Mouse (Mus musculus): ENCODE measurements around the gene Arhgap30. TPM values are rescaled to one million over a fixed set of nuclear protein-coding genes. Genes with fewer than 3 reads are reported as not detected.
A peak's percentile ranks its signal among the peaks of the same experiment; 100 is the strongest.

The Arhgap30 gene
- polyA plus RNA-seq, 1 experiment from 2014 or later: 0.38 TPM

DNA sequence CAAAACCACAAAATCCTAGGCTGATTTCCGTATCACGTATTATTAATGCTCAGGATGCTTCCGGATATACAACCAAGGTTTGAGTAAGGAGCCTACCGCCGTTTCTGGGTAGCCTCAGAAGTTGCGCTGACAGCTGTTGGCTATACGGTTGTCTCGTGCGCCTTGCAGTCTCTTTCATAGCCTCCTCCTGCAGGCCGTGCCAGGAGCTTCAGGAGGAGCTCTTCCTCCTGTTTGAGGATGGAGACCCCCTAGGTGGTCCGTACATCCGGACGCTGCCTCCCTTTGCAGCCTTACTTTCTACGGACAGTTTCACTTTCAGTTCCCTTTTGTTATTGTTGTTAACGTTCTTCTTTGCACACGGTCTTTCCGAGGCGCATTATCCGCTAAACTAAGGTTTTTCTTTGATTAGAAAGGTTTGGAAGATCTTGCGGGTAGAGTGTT is 23.3 kb downstream of the Arhgap30 start:
- WGBS: 2% methylated on average over 20 of the region's 20 CpGs
- DNase-seq (ENCODE audit: low spot score, missing footprints): peak; percentile 94

DNA sequence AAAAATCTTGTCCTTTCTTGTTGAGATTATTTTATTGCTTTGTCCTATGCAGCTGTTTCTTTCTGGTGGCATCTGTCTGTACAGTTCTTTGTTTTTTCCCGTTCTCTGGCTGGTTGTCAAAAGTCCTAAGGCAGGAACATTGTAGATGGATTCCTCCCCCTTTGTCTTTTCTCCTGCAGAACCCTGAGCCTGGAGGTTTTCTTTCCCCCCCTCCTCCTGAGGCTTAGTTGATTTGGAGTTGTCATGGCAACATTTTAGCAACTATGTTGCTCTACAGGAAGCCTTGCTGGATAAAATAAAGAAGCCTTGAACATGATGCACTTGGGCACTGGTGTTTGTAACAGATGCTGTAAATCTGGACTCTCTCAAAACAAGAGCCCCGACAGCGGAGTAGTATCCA is 23.7 kb downstream of the Arhgap30 start:
- H3K4me3 ChIP-seq (ENCODE audit: low read depth, low read length): peak overlapping the region; percentile 93
- H3K27ac ChIP-seq (ENCODE audit: low read depth, low read length): peak overlapping the region; percentile 45; the same call in 1 of the 2 replicates
- ATAC-seq (ENCODE audit: low FRiP score): peak; percentile 3; the same call in 1 of the 2 replicates
- peak overlapping the region; percentile 93 for H3K9ac ChIP-seq (ENCODE audit: low read length)
- peaks cover 4% of the 10 kb centered on the region; the same call in 1 of the 2 replicates for H3K27me3 ChIP-seq (ENCODE audit: control insufficient read depth, insufficient read depth, low read length)
- H3K4me1 ChIP-seq (ENCODE audit: control insufficient read depth, insufficient read depth, low read length): peaks cover 9% of the 10 kb centered on the region; the same call in 1 of the 2 replicates
- H3K4me2 ChIP-seq: peak overlapping the region; percentile 40
- peaks cover 14% of the 10 kb centered on the region for H3K36me3 ChIP-seq (ENCODE audit: control insufficient read depth, insufficient read depth, low read length)
- WGBS: 48% methylated on average over 3 of the region's 3 CpGs
- peak; percentile 89 for DNase-seq (ENCODE audit: low spot score, missing footprints)
- no peaks in the 10 kb centered on the region for H3K9me3 ChIP-seq (ENCODE audit: control insufficient read depth, low read length)

More for the DNA sequence above, 23.3 kb downstream of the Arhgap30 start:
- peak overlapping the region; percentile 93 for H3K4me3 ChIP-seq (ENCODE audit: low read depth, low read length)
- H3K9ac ChIP-seq (ENCODE audit: low read length): peak overlapping the region; percentile 93
- peak overlapping the region; percentile 74 for H3K27ac ChIP-seq (ENCODE audit: low read depth, low read length)
- peak overlapping the region; percentile 40 for H3K4me2 ChIP-seq
- peaks cover 9% of the 10 kb centered on the region; the same call in 1 of the 2 replicates for H3K4me1 ChIP-seq (ENCODE audit: control insufficient read depth, insufficient read depth, low read length)
- no peaks in the 10 kb centered on the region for H3K9me3 ChIP-seq (ENCODE audit: control insufficient read depth, low read length)
- peaks cover 4% of the 10 kb centered on the region; the same call in 1 of the 2 replicates for H3K27me3 ChIP-seq (ENCODE audit: control insufficient read depth, insufficient read depth, low read length)
- peak; percentile 57 for ATAC-seq (ENCODE audit: low FRiP score)
- peaks cover 14% of the 10 kb centered on the region for H3K36me3 ChIP-seq (ENCODE audit: control insufficient read depth, insufficient read depth, low read length)

DNA sequence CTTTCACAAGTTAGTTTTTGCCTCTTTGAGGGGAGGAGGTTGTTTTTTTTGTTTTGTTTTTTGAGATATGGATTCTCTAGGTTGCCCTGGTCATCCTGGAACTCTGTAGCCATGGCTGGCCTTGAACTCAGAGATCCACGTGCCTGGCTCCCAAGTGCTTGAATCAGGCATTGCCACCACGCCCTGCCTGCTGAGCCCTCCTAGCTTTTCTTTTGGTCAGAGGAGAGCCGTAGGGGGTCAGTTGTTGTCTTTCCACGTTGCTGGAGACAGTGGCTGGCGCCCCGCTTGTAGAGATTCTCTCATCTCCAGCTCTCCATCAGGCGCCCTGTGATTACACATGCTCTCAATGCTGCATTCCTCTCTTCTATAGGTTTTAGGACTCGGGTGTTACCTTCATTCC is 24.9 kb downstream of the Arhgap30 start:
- no peak for ATAC-seq (ENCODE audit: low FRiP score)
- H3K4me2 ChIP-seq: no peak overlapping the region

DNA sequence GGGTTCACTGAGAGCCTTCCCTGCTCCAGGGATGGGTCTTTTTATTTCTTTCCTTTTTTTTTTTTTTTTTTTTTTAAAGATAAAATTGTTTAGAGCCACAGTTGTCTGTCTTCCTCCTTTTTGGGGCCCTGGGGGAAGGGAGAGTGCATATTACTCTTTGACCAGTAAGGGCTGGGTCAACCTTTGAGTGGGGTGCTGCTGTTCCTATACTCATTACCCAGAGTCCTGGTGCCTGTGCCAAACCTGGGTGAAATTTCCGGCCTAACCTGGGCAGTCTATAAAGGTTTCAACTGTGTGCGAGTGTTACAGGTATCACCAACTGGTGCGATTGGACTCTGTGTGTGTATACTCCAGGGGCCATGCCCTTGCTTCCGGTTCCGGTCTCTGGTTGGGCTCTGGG is 29.9 kb downstream of the Arhgap30 start, which contains the start of gene Tstd1:
Gene Tstd1 (plus strand): TSS at position 213 of the 400 bp plus-strand sequence.
- Histone ChIP-seq H3K9me3 (ENCODE audit: control insufficient read depth, low read length) (no peaks in the 10 kb centered on the region), H3K36me3 (ENCODE audit: control insufficient read depth, insufficient read depth, low read length) (peaks cover 26% of the 10 kb centered on the region), H3K4me2 (no peak within 1 kb of the TSS), H3K27ac (ENCODE audit: low read depth, low read length) (peak within 1 kb of the TSS; percentile 15; the same call in 1 of the 2 replicates), H3K4me1 (ENCODE audit: control insufficient read depth, insufficient read depth, low read length) (no peaks in the 10 kb centered on the region; the same call in 1 of the 2 replicates), H3K9ac (ENCODE audit: low read length) (no peak within 1 kb of the TSS), H3K27me3 (ENCODE audit: control insufficient read depth, insufficient read depth, low read length) (no peaks in the 10 kb centered on the region), H3K4me3 (ENCODE audit: low read depth, low read length) (no peak within 1 kb of the TSS)
- ATAC-seq (ENCODE audit: low FRiP score): no peak
- 86% methylated on average over 5 of the region's 5 CpGs for WGBS
- DNase-seq (ENCODE audit: low spot score, missing footprints): no peak

More for the DNA sequence above, 24.9 kb downstream of the Arhgap30 start:
- Histone ChIP-seq H3K27ac (ENCODE audit: low read depth, low read length) (no peak overlapping the region), H3K9me3 (ENCODE audit: control insufficient read depth, low read length) (no peaks in the 10 kb centered on the region), H3K27me3 (ENCODE audit: control insufficient read depth, insufficient read depth, low read length) (peaks cover 4% of the 10 kb centered on the region; the same call in 1 of the 2 replicates), H3K4me3 (ENCODE audit: low read depth, low read length) (no peak overlapping the region), H3K4me1 (ENCODE audit: control insufficient read depth, insufficient read depth, low read length) (peaks cover 9% of the 10 kb centered on the region; the same call in 1 of the 2 replicates), H3K9ac (ENCODE audit: low read length) (no peak overlapping the region), H3K36me3 (ENCODE audit: control insufficient read depth, insufficient read depth, low read length) (peaks cover 21% of the 10 kb centered on the region)
- no peak for DNase-seq (ENCODE audit: low spot score, missing footprints)
- 71% methylated on average over 8 of the region's 8 CpGs for WGBS

DNA sequence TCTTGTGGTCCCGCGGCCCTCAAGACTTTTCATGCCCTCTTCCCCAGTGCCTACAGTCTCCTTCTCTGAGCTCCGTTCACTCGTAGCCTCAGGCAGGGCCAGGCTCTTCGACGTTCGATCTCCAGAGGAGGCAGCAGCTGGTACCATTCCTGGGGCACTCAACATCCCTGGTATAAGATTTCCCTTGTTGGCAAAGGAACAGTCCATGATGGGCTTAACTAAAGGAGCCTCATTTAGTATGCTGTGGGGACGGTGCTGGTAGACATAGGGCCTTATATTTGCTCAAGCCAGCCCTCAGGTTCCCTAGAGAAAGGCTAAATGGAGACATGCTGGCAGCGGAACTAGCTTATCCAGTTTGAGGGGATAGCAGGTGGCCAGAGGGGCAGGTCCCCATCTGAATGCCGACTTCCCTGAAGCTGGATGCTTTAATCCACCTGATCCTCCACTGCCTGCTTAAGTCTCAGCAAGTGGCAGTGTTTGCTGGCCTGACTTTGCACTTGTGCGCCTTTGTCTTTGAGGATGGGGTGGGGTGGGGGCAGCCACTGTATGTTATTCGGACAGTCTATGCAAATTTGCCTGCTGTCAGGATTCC is 30.6 kb downstream of the Arhgap30 start:
- Histone ChIP-seq H3K36me3 (ENCODE audit: control insufficient read depth, insufficient read depth, low read length) (peaks cover 26% of the 10 kb centered on the region), H3K4me3 (ENCODE audit: low read depth, low read length) (no peak overlapping the region), H3K9me3 (ENCODE audit: control insufficient read depth, low read length) (no peaks in the 10 kb centered on the region), H3K4me2 (no peak overlapping the region), H3K9ac (ENCODE audit: low read length) (no peak overlapping the region), H3K27me3 (ENCODE audit: control insufficient read depth, insufficient read depth, low read length) (no peaks in the 10 kb centered on the region), H3K4me1 (ENCODE audit: control insufficient read depth, insufficient read depth, low read length) (no peaks in the 10 kb centered on the region), H3K27ac (ENCODE audit: low read depth, low read length) (peak overlapping the region; percentile 15; the same call in 1 of the 2 replicates)
- WGBS: 50% methylated on average over 12 of the region's 12 CpGs
- DNase-seq (ENCODE audit: low spot score, missing footprints) (no peak), ATAC-seq (ENCODE audit: low FRiP score) (peak; percentile 61)

DNA sequence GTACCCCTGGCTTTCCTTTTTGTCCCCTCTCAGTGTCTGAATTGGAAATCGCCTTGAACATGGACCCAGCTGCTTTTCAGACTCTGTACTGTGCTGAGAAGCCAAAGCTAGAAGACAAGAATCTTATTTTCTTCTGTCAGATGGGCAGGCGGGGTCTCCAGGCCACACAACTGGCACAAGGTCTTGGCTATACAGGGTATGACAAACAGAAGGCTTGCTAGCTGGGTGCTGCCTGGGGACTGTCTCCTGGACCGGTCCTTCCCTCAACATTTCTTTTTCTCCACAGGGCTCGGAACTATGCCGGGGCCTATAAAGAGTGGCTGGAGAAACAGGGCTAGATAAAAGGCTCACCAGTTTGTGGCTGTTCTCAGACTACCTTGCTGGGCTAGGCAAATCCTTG is 31.2 kb downstream of the Arhgap30 start:
- no peak for DNase-seq (ENCODE audit: low spot score, missing footprints)
- no peak overlapping the region for H3K9ac ChIP-seq (ENCODE audit: low read length)
- no peaks in the 10 kb centered on the region for H3K27me3 ChIP-seq (ENCODE audit: control insufficient read depth, insufficient read depth, low read length)
- no peak; the same call in 1 of the 2 replicates for ATAC-seq (ENCODE audit: low FRiP score)
- 0 out of 2 replicates have a peak overlapping the region, but pooled peaks have one; percentile 15 for H3K27ac ChIP-seq (ENCODE audit: low read depth, low read length)
- 76% methylated on average over 5 of the region's 5 CpGs for WGBS
- H3K4me1 ChIP-seq (ENCODE audit: control insufficient read depth, insufficient read depth, low read length): no peaks in the 10 kb centered on the region
- H3K4me2 ChIP-seq: no peak overlapping the region
- no peaks in the 10 kb centered on the region for H3K9me3 ChIP-seq (ENCODE audit: control insufficient read depth, low read length)
- H3K36me3 ChIP-seq (ENCODE audit: control insufficient read depth, insufficient read depth, low read length): peaks cover 26% of the 10 kb centered on the region
- H3K4me3 ChIP-seq (ENCODE audit: low read depth, low read length): no peak overlapping the region

DNA sequence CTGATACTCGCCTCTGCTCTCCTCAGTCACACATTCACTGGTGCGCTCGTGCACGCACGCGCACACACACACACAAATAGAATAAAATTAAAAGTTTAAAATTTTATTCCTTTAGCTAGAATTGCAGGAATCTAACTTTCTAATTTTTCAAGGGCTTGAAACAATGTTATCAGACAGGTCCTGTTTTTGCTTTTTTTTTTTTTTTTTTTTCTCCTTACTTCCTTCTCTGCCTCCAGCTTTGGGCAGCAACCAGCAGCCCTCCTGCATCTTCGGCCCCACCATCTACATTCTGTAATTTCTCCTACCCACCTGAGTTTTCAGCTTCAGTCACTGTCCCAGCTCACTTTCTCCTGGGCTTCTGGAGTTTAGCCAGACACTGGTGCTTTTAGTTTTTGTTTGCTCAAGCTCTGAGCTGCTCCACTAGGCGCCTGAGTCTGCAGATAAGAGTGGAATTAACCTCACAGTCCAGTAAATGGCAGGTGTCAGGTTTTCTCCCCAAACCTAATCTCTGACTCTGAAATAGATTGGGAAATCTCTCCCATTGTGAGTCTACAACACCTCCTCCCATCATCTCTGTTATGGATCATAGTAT is 33.8 kb downstream of the Arhgap30 start:
- ATAC-seq (ENCODE audit: low FRiP score) (no peak), DNase-seq (ENCODE audit: low spot score, missing footprints) (no peak)
- Histone ChIP-seq H3K36me3 (ENCODE audit: control insufficient read depth, insufficient read depth, low read length) (peaks cover 12% of the 10 kb centered on the region), H3K9ac (ENCODE audit: low read length) (no peak overlapping the region), H3K9me3 (ENCODE audit: control insufficient read depth, low read length) (no peaks in the 10 kb centered on the region), H3K4me3 (ENCODE audit: low read depth, low read length) (no peak overlapping the region), H3K27ac (ENCODE audit: low read depth, low read length) (no peak overlapping the region), H3K27me3 (ENCODE audit: control insufficient read depth, insufficient read depth, low read length) (no peaks in the 10 kb centered on the region), H3K4me1 (ENCODE audit: control insufficient read depth, insufficient read depth, low read length) (no peaks in the 10 kb centered on the region), H3K4me2 (no peak overlapping the region)
- WGBS: 90% methylated on average over 8 of the region's 8 CpGs

DNA sequence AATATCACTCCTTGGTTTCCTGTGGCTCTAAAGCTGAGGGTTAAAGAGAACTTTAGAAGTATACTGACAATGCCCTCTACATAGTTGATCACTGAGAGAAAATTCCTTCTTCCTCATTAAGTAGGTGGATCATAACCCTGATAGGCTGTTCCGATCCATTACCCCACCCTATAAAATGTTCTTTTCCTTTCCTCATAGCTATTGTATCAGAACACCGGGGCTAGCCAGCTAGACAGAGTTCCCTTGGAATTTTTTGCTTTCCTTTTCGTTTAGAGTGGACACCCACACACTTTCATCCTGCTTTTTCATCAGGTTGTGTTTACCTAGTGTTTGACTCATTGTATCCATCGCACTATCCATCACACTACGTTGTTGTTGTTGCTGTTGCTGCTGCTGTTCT is 35.9 kb downstream of the Arhgap30 start:
- no peak overlapping the region for H3K4me2 ChIP-seq
- no peaks in the 10 kb centered on the region for H3K36me3 ChIP-seq (ENCODE audit: control insufficient read depth, insufficient read depth, low read length)
- H3K27me3 ChIP-seq (ENCODE audit: control insufficient read depth, insufficient read depth, low read length): no peaks in the 10 kb centered on the region
- WGBS: 79% methylated on average over 5 of the region's 5 CpGs
- no peak overlapping the region for H3K27ac ChIP-seq (ENCODE audit: low read depth, low read length)
- H3K4me1 ChIP-seq (ENCODE audit: control insufficient read depth, insufficient read depth, low read length): no peaks in the 10 kb centered on the region
- ATAC-seq (ENCODE audit: low FRiP score): no peak
- no peak overlapping the region for H3K9ac ChIP-seq (ENCODE audit: low read length)
- no peaks in the 10 kb centered on the region for H3K9me3 ChIP-seq (ENCODE audit: control insufficient read depth, low read length)
- DNase-seq (ENCODE audit: low spot score, missing footprints): no peak
- H3K4me3 ChIP-seq (ENCODE audit: low read depth, low read length): no peak overlapping the region

DNA sequence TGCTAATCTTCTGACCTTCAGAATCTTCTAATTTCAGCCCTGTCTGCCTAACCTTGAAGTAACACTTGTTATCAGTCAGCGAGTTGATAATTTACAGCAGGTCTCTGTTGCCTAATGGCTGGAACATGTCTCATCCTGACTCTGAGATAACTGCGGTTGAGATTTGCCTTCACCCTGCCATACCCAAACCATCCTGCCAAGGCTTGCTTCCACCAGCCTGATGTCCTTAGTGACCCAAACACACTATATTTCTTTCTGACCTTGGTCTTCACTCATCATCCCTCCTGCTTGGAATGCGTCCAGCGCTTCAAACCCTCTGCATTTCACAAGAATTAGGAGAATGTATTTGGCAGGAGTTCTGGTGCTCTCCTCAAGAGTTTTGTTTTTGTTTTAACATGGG is 36.4 kb downstream of the Arhgap30 start:
- H3K27me3 ChIP-seq (ENCODE audit: control insufficient read depth, insufficient read depth, low read length): no peaks in the 10 kb centered on the region
- H3K9me3 ChIP-seq (ENCODE audit: control insufficient read depth, low read length): no peaks in the 10 kb centered on the region
- WGBS: 83% methylated on average over 4 of the region's 4 CpGs
- no peak overlapping the region for H3K9ac ChIP-seq (ENCODE audit: low read length)
- no peaks in the 10 kb centered on the region for H3K4me1 ChIP-seq (ENCODE audit: control insufficient read depth, insufficient read depth, low read length)
- H3K27ac ChIP-seq (ENCODE audit: low read depth, low read length): no peak overlapping the region
- no peak overlapping the region for H3K4me3 ChIP-seq (ENCODE audit: low read depth, low read length)
- H3K36me3 ChIP-seq (ENCODE audit: control insufficient read depth, insufficient read depth, low read length): no peaks in the 10 kb centered on the region
- H3K4me2 ChIP-seq: no peak overlapping the region
- no peak for DNase-seq (ENCODE audit: low spot score, missing footprints)
- no peak for ATAC-seq (ENCODE audit: low FRiP score)

All from midbrain, embryonic 11.5 days (tissue).